Mouse (Mus musculus): ENCODE measurements around the gene Csnk1g2. TPM values are rescaled to one million over a fixed set of nuclear protein-coding genes. Genes with fewer than 3 reads are reported as not detected.

Gene Csnk1g2
- polyA plus RNA-seq, 1 experiment from 2014 or later, result 43.5 TPM

GRCm38 (mm10) chr10:80578911-80579310 is 43.7 kb upstream of the Csnk1g2 start:
- WGBS, result 9% methylated on average over 8 of the region's 8 CpGs
- H3K27ac ChIP-seq (ENCODE audit: low read length), result peak overlapping the region; percentile 90; the same call in 1 of the 2 replicates
- H3K27me3 ChIP-seq (ENCODE audit: control insufficient read depth, insufficient read depth, low read length), result no peaks in the 10 kb centered on the region
- peaks cover 22% of the 10 kb centered on the region; the same call in 1 of the 2 replicates for H3K4me1 ChIP-seq (ENCODE audit: control insufficient read depth, insufficient read depth, low read length)
- H3K36me3 ChIP-seq (ENCODE audit: control insufficient read depth, insufficient read depth, low read length), result peaks cover 6% of the 10 kb centered on the region
- no peak overlapping the region for H3K9ac ChIP-seq (replicated peaks; ENCODE audit: low read depth, low read length)
- no peak for ATAC-seq (ENCODE audit: insufficient number of reproducible peaks, insufficient read depth, low FRiP score, low read depth)
- peak overlapping the region; percentile 65 for H3K4me2 ChIP-seq (replicated peaks; ENCODE audit: low read depth, low read length)
- H3K9me3 ChIP-seq (ENCODE audit: control insufficient read depth, low read depth, low read length), result no peaks in the 10 kb centered on the region
- peak overlapping the region; percentile 82; the same call in 1 of the 2 replicates for H3K4me3 ChIP-seq (ENCODE audit: low read depth, low read length)

DNA sequence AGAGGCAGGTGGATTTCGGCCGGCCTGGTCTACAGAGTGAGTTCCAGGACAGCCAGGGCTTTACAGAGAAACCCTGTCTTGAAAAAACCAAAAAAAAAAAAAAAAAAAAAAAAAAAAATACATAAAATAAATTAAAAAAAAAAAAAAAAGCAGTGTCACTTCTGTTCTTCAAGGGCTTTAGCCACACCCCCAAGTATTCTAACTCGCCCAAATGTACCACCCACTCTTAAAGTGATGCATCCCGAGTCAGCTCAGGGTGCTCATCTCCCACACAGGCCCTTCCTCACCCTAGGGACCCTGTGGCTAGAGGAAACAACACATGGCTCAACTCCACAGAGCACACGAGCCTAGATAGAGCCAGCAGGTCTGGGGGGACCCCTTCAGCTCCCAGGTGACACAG is 39.6 kb upstream of the Csnk1g2 start:
- H3K27ac ChIP-seq (ENCODE audit: low read length), result no peak overlapping the region
- WGBS, result 84% methylated on average over 5 of the region's 5 CpGs

DNA sequence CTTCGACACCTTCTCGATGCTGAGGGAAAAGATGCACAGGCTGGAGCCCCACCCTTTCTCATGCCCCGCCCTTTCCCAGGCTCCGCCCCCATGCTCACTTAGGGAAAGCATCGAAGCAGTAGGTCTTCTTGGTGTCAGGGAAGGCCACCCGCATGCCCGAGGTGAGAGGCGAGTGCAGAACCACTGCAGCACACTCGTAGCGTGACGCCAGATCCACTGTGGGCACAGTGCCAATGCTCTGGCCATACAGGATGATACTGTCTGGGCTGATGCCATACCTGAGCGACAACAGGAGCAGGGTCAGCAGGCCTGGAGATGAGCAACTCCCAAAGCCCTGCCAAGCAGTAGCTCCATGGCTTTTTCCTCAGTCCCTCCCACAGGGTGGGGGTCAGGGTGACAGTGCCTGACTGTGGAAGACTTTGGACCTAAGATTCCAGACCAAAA is 38.6 kb upstream of the Csnk1g2 start:
- no peak overlapping the region for H3K4me2 ChIP-seq (replicated peaks; ENCODE audit: low read depth, low read length)
- no peak overlapping the region for H3K4me3 ChIP-seq (ENCODE audit: low read depth, low read length)
- WGBS, result 61% methylated on average over 12 of the region's 12 CpGs
- peaks cover 19% of the 10 kb centered on the region for H3K36me3 ChIP-seq (ENCODE audit: control insufficient read depth, insufficient read depth, low read length)
- H3K27me3 ChIP-seq (ENCODE audit: control insufficient read depth, insufficient read depth, low read length), result no peaks in the 10 kb centered on the region
- peak; percentile 21; the same call in 1 of the 2 replicates for ATAC-seq (ENCODE audit: insufficient number of reproducible peaks, insufficient read depth, low FRiP score, low read depth)
- H3K4me1 ChIP-seq (ENCODE audit: control insufficient read depth, insufficient read depth, low read length), result peaks cover 6% of the 10 kb centered on the region
- H3K9me3 ChIP-seq (ENCODE audit: control insufficient read depth, low read depth, low read length), result no peaks in the 10 kb centered on the region
- no peak overlapping the region for H3K27ac ChIP-seq (ENCODE audit: low read length)
- H3K9ac ChIP-seq (replicated peaks; ENCODE audit: low read depth, low read length), result no peak overlapping the region

More for the DNA sequence above, 39.6 kb upstream of the Csnk1g2 start:
- Histone ChIP-seq H3K36me3 (ENCODE audit: control insufficient read depth, insufficient read depth, low read length) (peaks cover 19% of the 10 kb centered on the region), H3K9ac (replicated peaks; ENCODE audit: low read depth, low read length) (no peak overlapping the region), H3K4me2 (replicated peaks; ENCODE audit: low read depth, low read length) (no peak overlapping the region), H3K4me3 (ENCODE audit: low read depth, low read length) (no peak overlapping the region), H3K4me1 (ENCODE audit: control insufficient read depth, insufficient read depth, low read length) (peaks cover 4% of the 10 kb centered on the region; the same call in 1 of the 2 replicates), H3K9me3 (ENCODE audit: control insufficient read depth, low read depth, low read length) (no peaks in the 10 kb centered on the region), H3K27me3 (ENCODE audit: control insufficient read depth, insufficient read depth, low read length) (no peaks in the 10 kb centered on the region)
- ATAC-seq (ENCODE audit: insufficient number of reproducible peaks, insufficient read depth, low FRiP score, low read depth), result no peak

DNA sequence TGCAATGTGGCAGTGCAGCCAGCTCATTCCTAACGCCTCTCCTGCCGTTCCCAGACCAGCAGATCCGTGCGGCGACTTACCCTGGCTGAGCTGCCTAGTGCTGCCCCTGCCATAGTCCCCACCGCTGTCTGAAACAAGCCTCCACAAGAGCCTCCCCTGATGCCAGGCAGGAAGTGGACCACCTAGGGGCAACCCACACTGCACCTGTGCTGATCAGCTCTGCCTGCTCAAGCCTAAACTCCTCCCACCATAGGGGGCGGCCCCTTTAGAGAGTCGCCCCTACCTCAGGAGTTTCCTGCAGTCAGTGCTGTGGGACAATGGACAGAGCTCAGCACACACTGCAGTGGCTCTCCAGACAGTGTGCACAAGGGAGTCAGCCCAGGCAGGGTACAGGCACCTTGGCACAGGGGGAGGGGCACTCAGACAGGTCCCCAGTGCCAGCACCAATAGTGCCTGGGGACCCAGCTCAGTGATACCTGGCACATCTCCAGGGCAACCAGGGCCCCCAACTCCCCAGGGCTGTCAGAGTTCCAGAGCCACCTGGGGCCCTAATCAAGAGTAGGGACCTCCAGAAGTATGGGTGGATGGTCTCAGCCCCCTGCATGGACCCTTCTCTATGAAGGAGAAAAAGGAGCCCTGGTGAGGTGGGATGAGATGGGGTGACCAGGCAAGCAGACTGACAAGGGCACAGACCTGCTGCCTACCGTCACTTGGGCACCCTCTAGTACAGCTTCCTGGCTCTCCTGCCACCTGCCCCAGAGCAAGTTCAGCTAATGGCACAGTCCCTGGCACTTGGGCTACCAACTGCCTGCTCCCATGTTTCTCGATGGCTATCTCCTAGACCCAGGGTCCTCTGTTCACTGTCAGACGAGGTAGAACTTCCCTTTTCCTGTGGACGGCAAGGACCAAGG is 37.7 kb upstream of the Csnk1g2 start:
- H3K9ac ChIP-seq (replicated peaks; ENCODE audit: low read depth, low read length), result no peak overlapping the region
- H3K4me2 ChIP-seq (replicated peaks; ENCODE audit: low read depth, low read length), result no peak overlapping the region
- 80% methylated on average over 12 of the region's 12 CpGs for WGBS
- H3K4me3 ChIP-seq (ENCODE audit: low read depth, low read length), result no peak overlapping the region
- H3K27ac ChIP-seq (ENCODE audit: low read length), result no peak overlapping the region
- H3K4me1 ChIP-seq (ENCODE audit: control insufficient read depth, insufficient read depth, low read length), result peaks cover 10% of the 10 kb centered on the region
- H3K27me3 ChIP-seq (ENCODE audit: control insufficient read depth, insufficient read depth, low read length), result no peaks in the 10 kb centered on the region
- no peaks in the 10 kb centered on the region for H3K9me3 ChIP-seq (ENCODE audit: control insufficient read depth, low read depth, low read length)
- H3K36me3 ChIP-seq (ENCODE audit: control insufficient read depth, insufficient read depth, low read length), result peaks cover 19% of the 10 kb centered on the region
- no peak for ATAC-seq (ENCODE audit: insufficient number of reproducible peaks, insufficient read depth, low FRiP score, low read depth)

GRCm38 (mm10) chr10:80585581-80585980 is 37.1 kb upstream of the Csnk1g2 start:
- H3K36me3 ChIP-seq (ENCODE audit: control insufficient read depth, insufficient read depth, low read length), result peaks cover 19% of the 10 kb centered on the region
- WGBS, result 89% methylated on average over 8 of the region's 8 CpGs
- no peaks in the 10 kb centered on the region for H3K9me3 ChIP-seq (ENCODE audit: control insufficient read depth, low read depth, low read length)
- ATAC-seq (ENCODE audit: insufficient number of reproducible peaks, insufficient read depth, low FRiP score, low read depth), result no peak
- H3K4me3 ChIP-seq (ENCODE audit: low read depth, low read length), result no peak overlapping the region
- peaks cover 10% of the 10 kb centered on the region for H3K4me1 ChIP-seq (ENCODE audit: control insufficient read depth, insufficient read depth, low read length)
- no peak overlapping the region for H3K9ac ChIP-seq (replicated peaks; ENCODE audit: low read depth, low read length)
- 0 out of 2 replicates have a peak overlapping the region, but pooled peaks have one; percentile 10 for H3K4me2 ChIP-seq (replicated peaks; ENCODE audit: low read depth, low read length)
- no peaks in the 10 kb centered on the region for H3K27me3 ChIP-seq (ENCODE audit: control insufficient read depth, insufficient read depth, low read length)
- H3K27ac ChIP-seq (ENCODE audit: low read length), result no peak overlapping the region

DNA sequence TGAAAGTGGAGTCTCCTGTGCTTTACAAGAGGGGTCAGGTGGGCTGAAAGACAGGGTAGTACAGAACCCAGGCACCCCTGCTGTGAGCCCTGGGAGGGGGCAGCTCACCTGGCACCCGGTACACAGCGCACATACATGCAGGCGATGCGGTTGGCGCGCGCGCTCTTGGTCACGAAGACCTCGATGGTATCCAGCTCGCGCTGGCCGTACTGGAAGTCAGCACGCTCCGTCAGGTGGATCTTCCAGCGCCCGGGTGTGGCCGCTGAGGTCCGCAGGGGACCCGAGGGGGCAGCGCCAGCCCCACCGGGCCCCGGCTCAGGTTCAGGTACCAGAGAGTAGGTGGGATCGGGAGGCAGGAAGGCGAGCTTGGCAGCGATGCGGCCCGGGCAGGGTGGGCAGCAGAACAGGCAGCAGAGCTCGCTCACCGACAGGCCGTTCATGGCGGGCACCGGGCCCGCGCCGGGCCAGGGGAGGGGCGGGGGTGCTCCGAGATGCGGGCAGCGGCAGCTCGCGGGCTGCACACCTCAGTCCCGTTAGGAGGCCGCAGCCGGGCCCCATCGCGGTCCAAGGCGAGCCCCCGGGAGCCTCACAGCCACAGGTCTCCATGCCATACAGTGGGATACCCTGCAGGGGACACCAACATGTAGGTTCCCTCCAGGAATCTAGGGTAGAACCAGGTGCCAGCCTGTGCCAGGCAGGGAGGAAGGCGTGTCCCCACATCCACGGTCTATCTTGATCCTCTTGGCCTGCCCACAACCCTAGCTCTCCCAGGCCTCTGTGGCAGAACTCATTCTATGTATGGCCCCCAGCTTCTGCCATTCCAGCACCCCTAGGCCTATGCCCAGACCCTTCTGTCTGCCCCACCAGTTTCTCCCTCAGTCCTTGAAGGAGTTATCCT is 36.0 kb upstream of the Csnk1g2 start:
- Histone ChIP-seq H3K27ac (ENCODE audit: low read length) (peak overlapping the region; percentile 67; the same call in 1 of the 2 replicates), H3K9ac (replicated peaks; ENCODE audit: low read depth, low read length) (no peak overlapping the region), H3K4me2 (replicated peaks; ENCODE audit: low read depth, low read length) (peak overlapping the region; percentile 10; the same call in 1 of the 2 replicates), H3K27me3 (ENCODE audit: control insufficient read depth, insufficient read depth, low read length) (no peaks in the 10 kb centered on the region), H3K4me3 (ENCODE audit: low read depth, low read length) (0 out of 2 replicates have a peak overlapping the region, but pooled peaks have one; percentile 5), H3K4me1 (ENCODE audit: control insufficient read depth, insufficient read depth, low read length) (peaks cover 10% of the 10 kb centered on the region), H3K36me3 (ENCODE audit: control insufficient read depth, insufficient read depth, low read length) (peaks cover 19% of the 10 kb centered on the region), H3K9me3 (ENCODE audit: control insufficient read depth, low read depth, low read length) (no peaks in the 10 kb centered on the region)
- no peak for ATAC-seq (ENCODE audit: insufficient number of reproducible peaks, insufficient read depth, low FRiP score, low read depth)
- WGBS, result 94% methylated on average over 51 of the region's 51 CpGs

GRCm38 (mm10) chr10:80587305-80587657 is 35.4 kb upstream of the Csnk1g2 start:
- Histone ChIP-seq H3K9ac (replicated peaks; ENCODE audit: low read depth, low read length) (no peak overlapping the region), H3K9me3 (ENCODE audit: control insufficient read depth, low read depth, low read length) (no peaks in the 10 kb centered on the region), H3K4me1 (ENCODE audit: control insufficient read depth, insufficient read depth, low read length) (peaks cover 10% of the 10 kb centered on the region), H3K27me3 (ENCODE audit: control insufficient read depth, insufficient read depth, low read length) (no peaks in the 10 kb centered on the region), H3K27ac (ENCODE audit: low read length) (peak overlapping the region; percentile 67; the same call in 1 of the 2 replicates), H3K36me3 (ENCODE audit: control insufficient read depth, insufficient read depth, low read length) (peaks cover 19% of the 10 kb centered on the region), H3K4me3 (ENCODE audit: low read depth, low read length) (0 out of 2 replicates have a peak overlapping the region, but pooled peaks have one; percentile 5), H3K4me2 (replicated peaks; ENCODE audit: low read depth, low read length) (0 out of 2 replicates have a peak overlapping the region, but pooled peaks have one; percentile 10)
- 71% methylated on average over 4 of the region's 4 CpGs for whole genome bisulfite sequencing
- ATAC-seq (ENCODE audit: insufficient number of reproducible peaks, insufficient read depth, low FRiP score, low read depth), result no peak
